Mouse (Mus musculus): Measurements from ENCODE around the gene Cyp2c23.

The Cyp2c23 gene

DNA sequence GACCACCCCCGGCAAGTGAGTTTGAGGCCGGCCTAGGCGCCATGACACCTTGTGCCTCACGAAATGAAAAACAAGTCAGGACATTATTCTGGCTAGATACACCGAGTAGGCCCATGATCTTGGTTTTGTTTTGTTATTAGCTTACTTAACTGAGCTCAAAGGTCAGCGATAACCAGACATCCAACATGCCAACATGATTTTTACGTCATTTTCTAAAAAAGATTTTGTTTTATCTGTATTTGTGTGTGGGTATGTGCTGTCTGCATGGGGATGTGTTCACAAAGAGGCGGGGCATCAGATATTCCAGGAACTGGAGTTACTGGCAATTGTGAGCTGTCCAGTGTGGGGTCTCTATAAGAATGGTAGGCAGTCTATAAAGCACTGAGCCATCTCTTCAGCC lies 56.9 kb downstream of the Cyp2c23 start:
- DNase-seq (ENCODE audit: low spot score), result no peak

DNA sequence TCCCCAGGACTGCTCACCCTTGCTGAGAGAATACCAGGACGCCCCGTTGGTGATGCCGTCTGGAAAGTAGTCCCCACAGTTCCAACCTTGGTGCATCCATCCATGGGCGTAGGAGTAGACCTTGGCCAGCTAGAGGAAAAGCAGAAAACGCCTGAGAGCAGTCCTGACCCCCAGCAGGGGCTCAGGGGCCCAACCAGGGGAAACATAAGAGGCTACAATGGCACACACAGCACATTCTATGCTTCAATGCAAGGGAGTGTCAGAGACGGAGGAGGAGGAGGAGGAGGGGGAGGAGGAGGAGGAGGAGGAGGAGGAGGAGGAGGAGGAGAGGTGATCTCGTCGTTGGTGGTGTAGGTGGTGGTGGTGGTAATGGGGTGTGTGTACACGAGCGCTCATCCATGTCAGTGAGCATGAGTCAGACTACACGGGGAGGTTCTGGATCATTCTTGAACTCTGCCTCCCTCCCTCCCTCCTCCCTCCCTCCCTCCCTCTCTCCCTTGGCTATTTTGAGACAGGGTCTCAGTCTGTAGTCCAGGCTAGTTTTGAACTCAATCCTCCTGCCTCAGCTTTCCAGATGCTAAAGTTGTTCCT lies 60.5 kb downstream of the Cyp2c23 start:
- DNase-seq (ENCODE audit: low spot score), result no peak

DNA sequence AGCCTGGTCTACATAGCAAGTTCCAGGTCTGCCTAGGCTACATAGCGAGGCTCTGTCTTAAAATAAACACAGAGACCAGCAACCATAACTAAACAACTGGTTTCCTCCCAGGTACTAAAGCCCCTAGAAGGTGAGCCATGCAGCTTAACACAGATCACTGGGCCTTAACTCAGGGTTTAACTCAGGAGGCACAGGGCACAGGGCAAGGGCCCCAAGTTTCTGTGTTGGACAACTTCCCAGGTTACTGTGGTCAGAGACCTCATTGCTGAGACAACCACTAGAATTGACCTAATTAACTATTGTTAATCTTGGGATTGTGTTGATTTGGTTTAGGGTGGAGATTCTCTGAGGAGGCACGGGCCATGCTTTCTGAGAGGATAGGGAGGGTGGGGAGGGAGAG lies 62.5 kb downstream of the Cyp2c23 start:
- no peak for DNase-seq (ENCODE audit: low spot score)

DNA sequence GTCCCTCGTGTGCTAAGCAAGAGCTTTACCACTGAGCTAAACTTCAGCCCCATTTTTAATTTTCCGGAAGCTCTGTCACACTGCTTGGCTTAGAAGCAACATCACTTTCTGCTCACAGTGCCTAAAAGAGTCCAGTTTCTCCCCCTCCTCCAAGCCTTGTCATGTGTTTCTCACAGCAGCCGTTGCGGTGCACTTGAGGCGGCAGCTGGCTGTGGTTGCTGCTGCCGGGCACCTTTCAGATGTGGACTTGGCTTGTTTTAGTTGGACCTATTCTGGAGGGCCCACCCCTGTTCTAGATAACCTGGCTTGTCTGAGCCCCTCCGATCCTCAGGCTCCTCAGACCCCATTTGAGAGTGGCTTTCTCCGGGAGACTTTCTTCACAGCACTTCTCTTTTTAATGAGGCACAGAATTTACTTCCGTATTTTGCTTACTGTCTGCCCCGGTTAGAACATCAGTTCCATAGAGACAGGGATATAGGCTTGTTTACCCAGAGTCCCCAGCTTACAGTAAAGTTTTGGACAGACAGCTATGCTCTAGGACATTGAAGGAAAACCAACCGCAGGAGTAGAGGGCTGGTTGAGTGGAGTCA lies 63.4 kb downstream of the Cyp2c23 start:
- DNase-seq (ENCODE audit: low spot score), result no peak

DNA sequence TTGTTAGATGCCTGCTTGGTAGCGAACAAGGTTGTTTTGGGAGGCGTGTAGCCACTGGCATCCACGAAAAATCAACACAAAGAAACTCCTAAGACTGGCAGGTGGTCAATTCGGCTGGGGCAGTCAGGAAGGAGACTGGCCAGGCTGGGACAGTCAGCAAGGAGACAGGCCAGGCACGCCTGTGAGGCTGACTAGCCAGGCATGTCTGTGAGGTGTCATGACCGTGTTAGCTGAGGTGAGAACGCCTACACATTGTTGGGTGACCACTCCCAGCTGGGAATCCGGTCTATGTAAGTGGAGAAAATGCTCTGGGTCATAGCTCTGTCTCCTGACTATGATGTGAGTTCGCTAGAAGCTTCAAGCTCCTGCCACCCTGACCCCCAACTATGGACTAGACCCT lies 66.2 kb downstream of the Cyp2c23 start:
- DNase-seq (ENCODE audit: low spot score), result no peak

DNA sequence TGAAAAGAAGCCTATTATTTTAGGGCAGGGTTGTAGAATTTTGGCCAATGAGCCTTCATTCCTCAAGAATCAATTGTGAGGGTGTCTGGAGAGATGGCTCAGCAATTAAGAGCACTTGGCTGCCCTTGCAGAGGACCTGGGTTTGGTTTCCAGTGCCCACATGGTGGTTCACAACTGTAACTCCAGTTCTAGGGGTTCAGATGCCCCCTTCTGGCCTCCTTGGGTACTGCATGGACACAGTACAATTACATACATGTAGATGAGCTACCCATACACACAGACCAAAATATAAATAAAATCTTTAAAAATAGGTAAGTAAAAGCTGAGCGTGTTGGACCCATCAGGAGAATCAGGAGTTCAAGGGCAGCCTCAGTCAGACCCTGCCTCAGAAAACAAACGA lies 67.8 kb downstream of the Cyp2c23 start:
- DNase-seq (ENCODE audit: low spot score), result no peak

DNA sequence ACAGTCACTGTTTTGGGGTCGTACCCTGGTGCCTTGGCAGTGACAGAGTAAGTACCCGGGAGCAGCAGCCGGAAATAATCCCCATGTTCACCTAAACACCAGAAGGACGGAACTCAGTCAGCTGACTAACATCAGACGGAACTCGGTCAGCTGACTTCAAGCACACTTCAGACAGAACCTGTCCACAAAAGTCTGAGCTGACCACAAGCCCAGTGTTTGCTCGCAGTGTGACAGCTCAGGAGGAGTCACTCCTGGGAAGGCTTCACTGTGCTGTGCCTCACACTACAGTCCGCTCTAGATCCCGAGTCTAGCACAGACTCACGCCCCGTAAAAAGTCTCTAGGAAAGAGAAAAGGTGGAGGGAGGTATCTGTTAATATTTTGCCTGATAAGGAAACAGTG lies 69.0 kb downstream of the Cyp2c23 start:
- no peak for DNase-seq (ENCODE audit: low spot score)

DNA sequence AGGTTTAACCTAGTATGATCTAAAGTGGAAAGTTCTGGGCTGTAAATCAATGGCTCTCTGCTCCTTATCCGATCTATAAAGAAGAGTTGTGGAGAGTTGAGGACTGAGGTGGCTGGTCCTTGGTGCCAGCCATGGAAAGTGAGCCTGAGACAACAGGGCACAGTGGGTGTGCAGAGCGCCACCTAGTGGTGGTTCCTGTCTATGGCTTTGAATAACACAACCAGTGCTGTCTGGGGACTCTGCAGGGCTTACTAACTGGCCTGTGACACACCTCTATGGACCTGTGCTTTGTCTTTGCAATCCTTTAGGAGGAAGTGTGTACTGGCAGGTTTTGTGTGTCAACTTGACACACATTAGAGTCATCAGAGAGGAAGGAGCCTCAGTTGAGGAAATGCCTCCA lies 69.8 kb downstream of the Cyp2c23 start:
- DNase-seq (ENCODE audit: low spot score), result peak; percentile 70

DNA sequence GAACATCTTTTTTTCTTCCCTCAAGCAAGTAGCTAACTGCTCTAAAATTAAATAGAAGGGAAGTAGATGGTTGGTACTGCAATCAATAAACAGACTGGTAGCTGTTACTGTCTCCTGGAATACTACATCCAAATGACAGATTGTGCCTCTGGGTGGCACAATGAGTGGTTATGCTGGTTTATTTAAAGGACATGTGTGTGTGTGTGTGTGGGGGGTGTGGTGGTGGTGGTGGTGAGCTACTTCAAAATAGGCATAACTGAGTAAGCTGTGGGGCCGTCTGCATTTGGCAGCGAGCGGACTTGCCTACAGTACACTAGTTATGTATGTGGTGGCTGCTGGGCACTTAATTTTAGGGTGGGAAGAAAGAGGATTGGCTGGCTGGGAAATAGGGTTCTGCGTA lies 71.1 kb downstream of the Cyp2c23 start:
- no peak for DNase-seq (ENCODE audit: low spot score)

DNA sequence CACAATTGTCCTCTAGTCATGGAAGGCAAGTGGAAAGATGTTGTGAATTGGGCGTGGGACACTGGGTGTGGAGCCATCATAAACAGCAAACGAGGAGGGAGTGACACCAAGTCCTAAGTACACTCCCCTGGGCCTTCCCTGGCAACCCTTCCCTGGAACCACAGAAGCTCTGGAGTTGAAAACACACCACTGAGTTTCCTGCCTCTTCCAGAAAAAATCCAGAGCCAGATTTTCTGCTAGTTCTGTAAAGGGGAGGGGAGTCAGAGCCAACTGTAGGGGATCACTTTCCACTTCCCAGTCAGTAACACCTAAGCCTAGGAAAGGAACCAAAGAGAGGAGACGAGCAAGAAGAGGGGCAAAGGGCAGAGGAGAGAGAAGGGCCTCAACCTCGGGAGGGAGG lies 71.6 kb downstream of the Cyp2c23 start:
- DNase-seq (ENCODE audit: low spot score), result no peak

DNA sequence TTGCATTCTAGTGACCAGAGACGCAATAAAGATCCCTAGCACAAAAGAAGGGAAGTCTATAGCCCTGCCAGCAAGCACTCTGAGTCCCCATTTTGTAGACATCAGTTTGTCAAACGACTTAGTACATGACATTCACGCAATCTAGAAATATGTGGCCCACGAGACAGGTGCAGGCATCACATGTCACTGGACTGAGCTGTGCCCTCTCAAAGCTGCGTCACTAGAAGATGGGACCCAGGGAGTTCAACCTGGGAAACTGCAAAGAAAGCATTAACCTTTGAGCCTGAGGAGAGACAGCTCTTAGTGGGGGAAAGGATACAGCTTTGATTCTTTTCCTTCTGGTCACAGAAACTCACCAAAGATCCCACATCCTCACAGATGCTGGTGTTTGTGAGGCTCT lies 73.7 kb downstream of the Cyp2c23 start:
- DNase-seq (ENCODE audit: low spot score), result no peak
